Mouse (Mus musculus): ENCODE data around the gene Cpne5. TPM values are rescaled to one million over a fixed set of nuclear protein-coding genes. Genes with fewer than 3 reads are reported as not detected.
"Not testable (repeated sequence)": the region's sequence is repeated elsewhere in the genome, so short reads cannot be mapped to it uniquely, and the experiment has no call there.

Gene Cpne5
- polyA plus RNA-seq, 1 experiment, result 0.12 TPM

GRCm38 (mm10) chr17:29113591-29114352, 124.2 kb downstream of the Cpne5 start, which contains the start of gene Rab44:
Gene Rab44, plus strand, starts transcription at chr17:29114145.
- peaks cover 17% of the 10 kb centered on the region for H3K4me1 ChIP-seq (ENCODE audit: control insufficient read depth, insufficient read depth, low read length)
- no peak within 1 kb of the TSS for H3K27ac ChIP-seq (ENCODE audit: insufficient read depth, low read depth, low read length)
- H3K4me3 ChIP-seq (ENCODE audit: insufficient read depth, low read length), result 0 out of 2 replicates have a peak within 1 kb of the TSS, but pooled peaks have one; percentile 7
- no peak for TF ChIP-seq POLR2A (IDR thresholded peaks at IDR 0.05; ENCODE audit: borderline replicate concordance, low read depth, low read length)
- no peak for TF ChIP-seq CTCF (IDR thresholded peaks at IDR 0.05; ENCODE audit: low read depth, low read length)

DNA sequence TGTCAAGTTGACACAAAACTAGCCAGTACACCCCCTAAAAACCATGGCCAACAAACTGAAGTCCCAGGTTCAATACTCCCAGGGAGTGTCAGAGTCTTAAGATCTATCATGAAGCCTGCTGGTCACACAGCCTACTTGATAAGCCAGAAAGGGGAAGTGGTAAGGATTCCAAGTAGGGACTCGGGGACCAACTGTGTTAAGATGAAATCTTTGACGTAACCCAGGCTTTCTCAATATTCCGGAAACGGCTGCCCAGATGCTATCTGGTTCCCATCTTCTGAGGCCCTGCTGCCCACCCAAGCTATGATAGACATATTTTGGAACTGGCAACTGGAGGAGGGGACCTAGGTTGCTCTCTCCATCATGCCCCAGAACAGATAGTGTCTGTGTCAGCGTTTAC, 126.6 kb downstream of the Cpne5 start:
- Histone ChIP-seq H3K4me1 (ENCODE audit: control insufficient read depth, insufficient read depth, low read length) (peaks cover 17% of the 10 kb centered on the region), H3K4me3 (ENCODE audit: insufficient read depth, low read length) (no peak overlapping the region), H3K27ac (ENCODE audit: insufficient read depth, low read depth, low read length) (no peak overlapping the region)
- TF ChIP-seq CTCF (IDR thresholded peaks at IDR 0.05; ENCODE audit: low read depth, low read length), result no peak
- TF ChIP-seq POLR2A (IDR thresholded peaks at IDR 0.05; ENCODE audit: borderline replicate concordance, low read depth, low read length), result no peak

- peaks cover 17% of the 10 kb centered on the region for H3K4me1 ChIP-seq (ENCODE audit: control insufficient read depth, insufficient read depth, low read length)
- H3K27ac ChIP-seq (ENCODE audit: insufficient read depth, low read depth, low read length), result not testable (repeated sequence)
Observed at GRCm38 (mm10) chr17:29110356-29110755, 127.6 kb downstream of the Cpne5 start.

More at GRCm38 (mm10) chr17:29110356-29110755, 127.6 kb downstream of the Cpne5 start:
- not testable (repeated sequence) for H3K4me3 ChIP-seq (ENCODE audit: insufficient read depth, low read length)

Other genes with a start within 250 kb of the Cpne5 start
- 180 and 183 TPM in 2 replicates for gene Stk38, start 230.2 kb downstream of the Cpne5 start, polyA plus RNA-seq (2012; ENCODE audit: insufficient read depth, insufficient read length, missing spikeins)
- 151 and 170 TPM in 2 replicates for gene Srsf3, start 205.5 kb downstream of the Cpne5 start, polyA plus RNA-seq (2012; ENCODE audit: insufficient read depth, insufficient read length, missing spikeins)
- gene Cdkn1a, start 147.2 kb downstream of the Cpne5 start, polyA plus RNA-seq (2012; ENCODE audit: insufficient read depth, insufficient read length, missing spikeins), result 189 and 197 TPM in 2 replicates
- gene Rab44, start 124.0 kb downstream of the Cpne5 start, polyA plus RNA-seq (2012; ENCODE audit: insufficient read depth, insufficient read length, missing spikeins), result 1.3 and 1.5 TPM in 2 replicates
- gene Ppil1, start 26.0 kb upstream of the Cpne5 start, polyA plus RNA-seq (2012; ENCODE audit: insufficient read depth, insufficient read length, missing spikeins), result 16.9 and 25.5 TPM in 2 replicates
- gene BC004004, start 30.6 kb upstream of the Cpne5 start, polyA plus RNA-seq (2012; ENCODE audit: insufficient read depth, insufficient read length, missing spikeins), result 82.6 and 105 TPM in 2 replicates
- gene Pi16, start 79.5 kb upstream of the Cpne5 start, polyA plus RNA-seq (2012; ENCODE audit: insufficient read depth, insufficient read length, missing spikeins), result 0.41 TPM in 1 of 2 replicates, not detected in the other
- gene Mtch1, start 109.8 kb upstream of the Cpne5 start, polyA plus RNA-seq (2012; ENCODE audit: insufficient read depth, insufficient read length, missing spikeins), result 129 and 138 TPM in 2 replicates
- gene Fgd2, start 122.7 kb upstream of the Cpne5 start, polyA plus RNA-seq (2012; ENCODE audit: insufficient read depth, insufficient read length, missing spikeins), result 136 and 152 TPM in 2 replicates

All from bone marrow macrophage, adult 2 months (primary cell).